Mouse (Mus musculus): Measurements from ENCODE around the gene Gm17606.

Gm17606 gene

GRCm38 (mm10) chr14:54628103-54628502 is 12.6 kb upstream of the Gm17606 start:
- DNase-seq = no peak

GRCm38 (mm10) chr14:54629797-54630196 is 11.0 kb upstream of the Gm17606 start:
- no peak for DNase-seq

- no peak for DNase-seq
Observed at GRCm38 (mm10) chr14:54630583-54631239, 10.0 kb upstream of the Gm17606 start.

GRCm38 (mm10) chr14:54631240-54631599 is 9.5 kb upstream of the Gm17606 start:
- no peak for DNase-seq

GRCm38 (mm10) chr14:54632252-54632651 is 8.5 kb upstream of the Gm17606 start:
- no peak for DNase-seq

- DNase-seq = no peak
Observed at GRCm38 (mm10) chr14:54634182-54634581, 6.6 kb upstream of the Gm17606 start.

GRCm38 (mm10) chr14:54636954-54637353 is 3.8 kb upstream of the Gm17606 start:
- DNase-seq = no peak

- DNase-seq = no peak
Observed at GRCm38 (mm10) chr14:54638210-54638609, 2.5 kb upstream of the Gm17606 start.

- DNase-seq = no peak
Observed at GRCm38 (mm10) chr14:54640121-54640520, 631 bp upstream of the Gm17606 start.

- peak; percentile 81 for DNase-seq
Observed at GRCm38 (mm10) chr14:54641305-54641969, 685 bp downstream of the Gm17606 start, which contains the start of gene Cdh24. TSS of gene Cdh24 (minus strand) at chr14:54641364.

- DNase-seq = no peak
Observed at GRCm38 (mm10) chr14:54642224-54642944, 1.6 kb downstream of the Gm17606 start.

GRCm38 (mm10) chr14:54643011-54643410 is 2.3 kb downstream of the Gm17606 start:
- DNase-seq = no peak

GRCm38 (mm10) chr14:54644294-54644693 is 3.5 kb downstream of the Gm17606 start:
- DNase-seq = no peak

GRCm38 (mm10) chr14:54646455-54646854 is 5.7 kb downstream of the Gm17606 start:
- DNase-seq = no peak

- no peak for DNase-seq
Observed at GRCm38 (mm10) chr14:54646898-54647636, 6.3 kb downstream of the Gm17606 start.

- no peak for DNase-seq
Observed at GRCm38 (mm10) chr14:54647900-54648299, 7.1 kb downstream of the Gm17606 start.

- DNase-seq = peak; percentile 78
Observed at GRCm38 (mm10) chr14:54650621-54651454, 10.1 kb downstream of the Gm17606 start.

GRCm38 (mm10) chr14:54651556-54651955 is 10.8 kb downstream of the Gm17606 start:
- DNase-seq = no peak

- DNase-seq = no peak
Observed at GRCm38 (mm10) chr14:54652787-54653186, 12.0 kb downstream of the Gm17606 start.

- DNase-seq = peak; percentile 84
Observed at GRCm38 (mm10) chr14:54653496-54653895, 12.7 kb downstream of the Gm17606 start.

GRCm38 (mm10) chr14:54660009-54660408 is 19.3 kb downstream of the Gm17606 start:
- DNase-seq = no peak
